Mouse (Mus musculus) intestine, embryonic 15.5 days (tissue): Measurements from ENCODE around the gene Zfp365. TPM values are rescaled to one million over a fixed set of nuclear protein-coding genes. Genes with fewer than 3 reads are reported as not detected.

ENCODE experiments used
- polyA plus RNA-seq: library from polyadenylated mRNA; unstranded; fragments of >200 nt; fragmentation: Nextera tagmentation; extraction: Ambion mirVana; gene quantifications from 2 replicates; pipeline ENCODE4 v1.2.1, GENCODE M21; 2015

Zfp365 gene
- polyA plus RNA-seq, 1 experiment from 2014 or later: 1.1 TPM

Other genes starting within 250 kb of the Zfp365 start
- gene Rtkn2, start 66.9 kb upstream of the Zfp365 start, polyA plus RNA-seq: 5.7 and 6.1 TPM in 2 replicates